8 mouse cellular contexts compared by ENCODE assay signal in genomic region chr12:35046999-35047319, GRCm38 (mm10). TPM values are rescaled to one million over a fixed set of nuclear protein-coding genes. Genes with fewer than 3 reads are reported as not detected.
DNase-seq lines count a peak whose midpoint lies in the region; ATAC-seq and TF ChIP-seq lines count a peak whose summit lies in the region.

Snx13 (plus strand) TSS chr12:35047186.

- peak within 1 kb of the TSS; percentile 85 for H3K4me2 ChIP-seq in hindbrain, embryonic 13.5 days

- in situ Hi-C loops in Patski (cut with MboI; ENCODE audit: low pct_unique_long_range_greater_than_20kb): no loop called here

- H3K4me1 ChIP-seq in hindbrain, embryonic 13.5 days (replicated peaks): peaks cover 21% of the 10 kb centered on the region

- no peak for TF ChIP-seq CTCF in Patski (IDR thresholded peaks at IDR 0.05)

- H3K9me3 ChIP-seq in hindbrain, embryonic 13.5 days: no peaks in the 10 kb centered on the region

- peak within 1 kb of the TSS; percentile 96 for H3K4me3 ChIP-seq in hindbrain, embryonic 13.5 days

- POLR2A ChIA-PET in Patski (lab: Charles Lee): no interaction called here

- H3K36me3 ChIP-seq in hindbrain, embryonic 13.5 days: no peaks in the 10 kb centered on the region

- under 1% methylated on average over 51 of the region's 51 CpGs for whole genome bisulfite sequencing in hindbrain, embryonic 13.5 days

- H3K27me3 ChIP-seq in Patski: no peaks in the 10 kb centered on the region
- peaks cover 9% of the 10 kb centered on the region; the same call in 1 of the 2 replicates for H3K27me3 ChIP-seq in hindbrain, embryonic 13.5 days

- H3K27ac ChIP-seq in hindbrain, embryonic 13.5 days: peak within 1 kb of the TSS; percentile 97

- peak; percentile 89 for ATAC-seq in Patski
- peak; percentile 99 for ATAC-seq in hindbrain, embryonic 13.5 days (ENCODE audit: low FRiP score)

- H3K9ac ChIP-seq in hindbrain, embryonic 13.5 days: peak within 1 kb of the TSS; percentile 98

- CTCF ChIA-PET in Patski (lab: Charles Lee): no interaction called here

- no peak for DNase-seq in Patski (ENCODE audit: low read depth, low spot score)
- DNase-seq in cerebellum, postnatal 10 days: peak; percentile 95 to 96
- DNase-seq in frontal cortex, postnatal 14 days (ENCODE audit: low spot score in 2 of 2): peak; percentile 76 to 83
- DNase-seq in layer of hippocampus, postnatal 36 days: peak; percentile 88 to 89
- peak; percentile 88 for DNase-seq in lung, postnatal 25 days (ENCODE audit: low spot score)
- peak; percentile 79 for DNase-seq in retina, adult 2 months (ENCODE audit: low read depth, low spot score)
- DNase-seq in thymus, postnatal 36 days: peak; percentile 89 to 92

RNA-seq across cellular contexts. Expression of gene Snx13, which starts in this region (rescaled TPM):
- polyA plus RNA-seq in Patski (2021): 34.8 TPM
- 28.0 and 28.2 TPM in 2 replicates for polyA plus RNA-seq in hindbrain, embryonic 13.5 days (2015; fragmentation: Nextera tagmentation; extraction: Ambion mirVana)
- total RNA-seq in layer of hippocampus, postnatal 36 days (2021): 10 to 100 TPM; 65.6 to 65.9 TPM
